Mouse (Mus musculus) liver, adult 2 months (tissue): Measurements from ENCODE around the gene Echdc3. TPM values are rescaled to one million over a fixed set of nuclear protein-coding genes. Genes with fewer than 3 reads are reported as not detected.

Source experiments
- DNase-seq: peaks from one replicate; pipeline ENCODE4 v3.0.0-alpha.2; 2011; ENCODE audit warnings: low read depth, low spot score; ENCODE audit errors: extremely low read depth
- H3K27ac ChIP-seq: fragments of 200-500 bp; replicated peaks from 2 replicates; pipeline ENCODE4 v1.5.1; 2012; ENCODE audit warnings: low read depth, mild to moderate bottlenecking, control low read depth, inconsistent platforms, low read length; ENCODE audit not compliant: insufficient read depth
- H3K27me3 ChIP-seq: fragments of 200-500 bp; 2 replicates; pipeline ENCODE4 v1.6.1; 2012; ENCODE audit warnings: mild to moderate bottlenecking, moderate library complexity, low read length, inconsistent platforms; ENCODE audit not compliant: control insufficient read depth, insufficient read depth
- H3K36me3 ChIP-seq: fragments of 200-500 bp; 2 replicates; pipeline ENCODE4 v1.6.1; 2012; ENCODE audit warnings: low read length, inconsistent platforms; ENCODE audit not compliant: control insufficient read depth, insufficient read depth
- H3K4me1 ChIP-seq: fragments of 200-500 bp; 2 replicates; pipeline ENCODE4 v1.6.1; 2011; ENCODE audit warnings: low read length; ENCODE audit not compliant: control insufficient read depth, insufficient read depth
- H3K4me3 ChIP-seq: fragments of 200-500 bp; 2 replicates; pipeline ENCODE4 v1.5.1; 2011; ENCODE audit warnings: low read depth, mild to moderate bottlenecking, control low read depth, low read length, moderate library complexity; ENCODE audit not compliant: insufficient read depth
- H3K79me2 ChIP-seq: fragments of 200-500 bp; 2 replicates; pipeline ENCODE4 v1.6.1; 2012; ENCODE audit warnings: inconsistent platforms, mild to moderate bottlenecking, low read length, moderate library complexity; ENCODE audit not compliant: control insufficient read depth, insufficient read depth
- H3K9ac ChIP-seq: fragments of 200-500 bp; 2 replicates; pipeline ENCODE4 v1.6.1; 2012; ENCODE audit warnings: low read depth, mild to moderate bottlenecking, control low read depth, inconsistent platforms, low read length
- CTCF ChIP-seq: fragments of 200-500 bp; IDR thresholded peaks from 2 replicates; pipeline ENCODE4 v1.5.1; 2011; ENCODE audit warnings: low read depth, low read length, control low read depth
- POLR2A ChIP-seq: fragments of 200-500 bp; IDR thresholded peaks from 2 replicates; pipeline ENCODE4 v1.6.1; 2011; ENCODE audit warnings: low read length, control low read depth; ENCODE audit not compliant: insufficient read depth; ENCODE audit errors: extremely low read depth
- WGBS: fragments of 180-500 bp; shearing (Covaris S2); methylation state at CpG from one replicate; pipeline ENCODE4 v1.1.7; 2018; 5-methylcytosine and 5-hydroxymethylcytosine counted together
- polyA plus RNA-seq: library from polyadenylated mRNA; depleted of rRNA; stranded (reverse); fragments of >200 nt; gene quantifications from 2 replicates; pipeline ENCODE4 v1.2.3, GENCODE M21; 2012
- total RNA-seq: library from RNA; depleted of rRNA; stranded (reverse); fragments of >200 nt; gene quantifications from 2 replicates; pipeline ENCODE4 v1.2.3, GENCODE M21; 2014

Gene Echdc3
- total and polyA plus RNA-seq, 2 experiments: 101 to 125 TPM

GRCm38 (mm10) chr2:6230865-6231264, 18.0 kb upstream of the Echdc3 start:
- no peak for DNase-seq
- Histone ChIP-seq H3K27ac (no peak overlapping the region), H3K79me2 (no peaks in the 10 kb centered on the region), H3K36me3 (no peaks in the 10 kb centered on the region), H3K4me1 (no peaks in the 10 kb centered on the region), H3K27me3 (no peaks in the 10 kb centered on the region), H3K4me3 (no peak overlapping the region), H3K9ac (no peak overlapping the region)
- TF ChIP-seq CTCF (no peak), POLR2A (no peak)
- 82% methylated on average over 6 of the region's 6 CpGs for WGBS

- H3K27me3 ChIP-seq: no peaks in the 10 kb centered on the region
- H3K4me3 ChIP-seq: no peak overlapping the region
- no peak overlapping the region for H3K9ac ChIP-seq
- H3K79me2 ChIP-seq: no peaks in the 10 kb centered on the region
- DNase-seq: no peak
- H3K4me1 ChIP-seq: no peaks in the 10 kb centered on the region
- WGBS: 78% methylated on average over 5 of the region's 5 CpGs
- H3K36me3 ChIP-seq: no peaks in the 10 kb centered on the region
- no peak overlapping the region for H3K27ac ChIP-seq
- TF ChIP-seq POLR2A: no peak
- TF ChIP-seq CTCF: no peak
Measured at GRCm38 (mm10) chr2:6229597-6230290, 16.9 kb upstream of the Echdc3 start.

- WGBS: 91% methylated on average over 7 of the region's 7 CpGs
Measured at GRCm38 (mm10) chr2:6227059-6227445, 14.2 kb upstream of the Echdc3 start.

GRCm38 (mm10) chr2:6226361-6227058, 13.7 kb upstream of the Echdc3 start:
- no peak for DNase-seq
- TF ChIP-seq CTCF (no peak), POLR2A (no peak)
- WGBS: 85% methylated on average over 10 of the region's 10 CpGs

More at GRCm38 (mm10) chr2:6227059-6227445, 14.2 kb upstream of the Echdc3 start:
- Histone ChIP-seq H3K79me2 (no peaks in the 10 kb centered on the region), H3K4me1 (no peaks in the 10 kb centered on the region), H3K36me3 (no peaks in the 10 kb centered on the region), H3K4me3 (no peak overlapping the region), H3K27me3 (no peaks in the 10 kb centered on the region), H3K9ac (no peak overlapping the region), H3K27ac (no peak overlapping the region)
- TF ChIP-seq POLR2A: no peak
- DNase-seq: no peak

GRCm38 (mm10) chr2:6220141-6220805, 7.4 kb upstream of the Echdc3 start:
- TF ChIP-seq POLR2A (no peak), CTCF (peak; percentile 67)
- no peak overlapping the region for H3K4me3 ChIP-seq

More at GRCm38 (mm10) chr2:6226361-6227058, 13.7 kb upstream of the Echdc3 start:
- Histone ChIP-seq H3K36me3 (no peaks in the 10 kb centered on the region), H3K9ac (no peak overlapping the region), H3K4me1 (no peaks in the 10 kb centered on the region), H3K27me3 (no peaks in the 10 kb centered on the region), H3K79me2 (no peaks in the 10 kb centered on the region), H3K4me3 (no peak overlapping the region), H3K27ac (no peak overlapping the region)

More at GRCm38 (mm10) chr2:6220141-6220805, 7.4 kb upstream of the Echdc3 start:
- H3K9ac ChIP-seq: no peak overlapping the region
- DNase-seq: peak; percentile 71
- H3K27ac ChIP-seq: no peak overlapping the region
- no peaks in the 10 kb centered on the region for H3K27me3 ChIP-seq
- 9% methylated on average over 4 of the region's 4 CpGs for WGBS
- H3K4me1 ChIP-seq: peaks cover 2% of the 10 kb centered on the region; the same call in 1 of the 2 replicates
- H3K36me3 ChIP-seq: no peaks in the 10 kb centered on the region
- no peaks in the 10 kb centered on the region for H3K79me2 ChIP-seq
